Mouse (Mus musculus): ENCODE measurements around the gene Macf1.

GRCm38 (mm10) chr4:123664951-123665661 lies 19.1 kb downstream of the Macf1 start:
- TF ChIP-seq CTCF (IDR thresholded peaks at IDR 0.05; ENCODE audit: low read depth) (no peak), EP300 (optimal IDR thresholded peaks at IDR 0.05) (no peak)

Data from stomach, postnatal 0 days (tissue).